Mouse (Mus musculus) CD4-positive, CD25-positive, alpha-beta regulatory T cell (primary cell): ENCODE results near the gene Ogfod2. TPM values are rescaled to one million over a fixed set of nuclear protein-coding genes. Genes with fewer than 3 reads are reported as not detected.

Source experiments
- polyA plus RNA-seq: library from polyadenylated mRNA; unstranded; fragments of 100-300 nt; shearing (Covaris generic); gene quantifications from one replicate; pipeline ENCODE4 v1.2.1, GENCODE M21; 2017

The Ogfod2 gene
- 38.2 TPM for polyA plus RNA-seq

GRCm38 (mm10) chr5:124111742-124112497 lies at the start of gene Ogfod2:
Gene Ogfod2 (plus strand): TSS chr5:124112297.

DNA sequence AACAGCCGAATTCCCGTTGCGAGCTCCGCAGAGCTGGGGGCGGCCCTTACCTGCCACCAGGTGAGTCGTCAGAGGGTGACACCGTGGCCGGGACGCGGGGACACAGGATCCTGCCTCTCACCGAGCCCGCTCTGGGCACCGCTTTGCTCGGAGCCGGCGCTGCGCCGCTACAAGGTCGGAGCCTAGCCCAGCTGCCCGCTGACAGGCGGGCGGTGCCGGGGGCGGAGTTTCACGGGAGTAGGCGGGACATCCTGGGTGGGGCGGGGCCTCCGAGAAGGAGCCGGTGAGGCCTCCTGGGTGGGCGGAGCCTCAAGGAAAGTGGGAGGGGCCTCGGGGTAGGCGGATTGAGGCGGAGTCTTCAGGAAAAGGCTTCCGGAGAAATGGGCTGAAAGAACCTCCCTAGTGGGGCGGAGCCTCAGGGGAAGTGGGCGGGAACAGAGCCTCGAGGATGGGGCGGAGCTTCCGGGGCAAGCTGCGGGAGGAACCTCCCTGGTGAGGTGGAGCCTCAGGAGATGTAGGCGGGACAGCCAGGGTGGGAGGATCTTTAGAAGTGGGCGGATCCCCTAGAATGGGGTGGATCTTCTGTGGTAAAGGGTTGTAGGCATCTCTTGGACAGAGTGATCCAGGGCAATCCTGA lies 16.4 kb upstream of the Ogfod2 start, which contains the start of gene Abcb9:
Abcb9 (minus strand) TSS at position 203 of the 637 bp plus-strand sequence.

DNA sequence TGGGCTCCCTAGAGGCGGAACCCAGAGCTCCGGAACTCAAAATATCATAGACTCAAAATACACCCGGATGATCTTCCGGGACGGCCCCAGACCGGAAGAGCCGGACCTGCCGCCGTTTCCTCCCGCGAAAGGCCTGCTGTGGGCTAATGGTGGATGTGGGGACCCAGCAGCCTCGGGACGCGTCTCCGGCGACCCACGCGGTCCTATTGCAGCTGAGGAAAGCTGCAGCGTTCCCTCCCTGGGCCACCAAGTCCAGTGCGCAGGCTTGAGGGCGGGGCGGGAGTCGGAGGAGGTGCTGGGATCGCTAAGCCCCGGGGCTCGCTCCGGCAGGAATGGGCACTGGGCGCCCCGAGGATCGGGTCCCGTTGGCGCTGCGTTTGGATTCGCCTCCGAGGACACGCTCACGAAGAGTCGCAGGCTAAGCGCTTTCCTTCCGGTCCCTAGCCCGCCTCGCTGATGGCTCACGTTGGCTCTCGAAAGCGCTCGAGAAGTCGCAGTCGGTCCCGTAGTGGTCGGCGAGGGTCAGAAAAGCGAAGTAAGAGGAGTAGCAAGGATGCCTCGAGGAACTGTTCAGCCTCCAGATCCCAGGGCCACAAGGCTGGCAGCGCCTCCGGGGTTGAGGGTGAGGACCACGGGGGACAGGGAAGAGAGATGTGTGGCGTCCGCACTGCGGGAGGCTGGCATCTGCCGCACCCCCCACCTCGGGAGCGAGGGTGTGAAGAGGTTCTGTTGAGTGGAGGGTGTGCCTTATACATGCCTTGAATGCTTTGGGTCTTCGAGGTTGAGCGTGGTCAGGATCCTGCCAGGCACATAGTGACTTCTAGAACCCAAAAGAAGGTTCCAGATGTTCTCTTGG lies 4.1 kb downstream of the Ogfod2 start, which contains the start of gene Arl6ip4:
Arl6ip4 (plus strand) TSS at position 100 of the 856 bp plus-strand sequence.

Other genes starting within 250 kb of the Ogfod2 start
- gene Hcar2, start 246.8 kb upstream of the Ogfod2 start, polyA plus RNA-seq = 0.66 TPM
- not detected for gene Hcar1, start 232.3 kb upstream of the Ogfod2 start, polyA plus RNA-seq
- 101 TPM for gene Denr, start 205.1 kb upstream of the Ogfod2 start, polyA plus RNA-seq
- 6.6 TPM for gene Gm43518, start 184.9 kb upstream of the Ogfod2 start, polyA plus RNA-seq
- 3.4 TPM for gene Ccdc62, start 181.6 kb upstream of the Ogfod2 start, polyA plus RNA-seq
- gene Hip1r, start 138.7 kb upstream of the Ogfod2 start, polyA plus RNA-seq = 41.6 TPM
- 136 TPM for gene Vps37b, start 80.0 kb upstream of the Ogfod2 start, polyA plus RNA-seq
- gene Abcb9, start 16.5 kb upstream of the Ogfod2 start, polyA plus RNA-seq = 46.6 TPM
- gene Arl6ip4, start 3.8 kb downstream of the Ogfod2 start, polyA plus RNA-seq = 97.5 TPM
- 22.4 TPM for gene Pitpnm2, start 137.5 kb downstream of the Ogfod2 start, polyA plus RNA-seq
- gene Mphosph9, start 215.7 kb downstream of the Ogfod2 start, polyA plus RNA-seq = 19.7 TPM
- 11.9 TPM for gene 2810006K23Rik, start 215.8 kb downstream of the Ogfod2 start, polyA plus RNA-seq